Mouse (Mus musculus): ENCODE data around the gene B020031M17Rik. TPM values are rescaled to one million over a fixed set of nuclear protein-coding genes. Genes with fewer than 3 reads are reported as not detected.
"Not testable (repeated sequence)": the region's sequence is repeated elsewhere in the genome, so short reads cannot be mapped to it uniquely, and the experiment has no call there.

B020031M17Rik gene
- not detected for total RNA-seq (2021)
- long read RNA-seq, experiment 1, result 0 reads
- long read RNA-seq, experiment 2, result 0 reads

DNA sequence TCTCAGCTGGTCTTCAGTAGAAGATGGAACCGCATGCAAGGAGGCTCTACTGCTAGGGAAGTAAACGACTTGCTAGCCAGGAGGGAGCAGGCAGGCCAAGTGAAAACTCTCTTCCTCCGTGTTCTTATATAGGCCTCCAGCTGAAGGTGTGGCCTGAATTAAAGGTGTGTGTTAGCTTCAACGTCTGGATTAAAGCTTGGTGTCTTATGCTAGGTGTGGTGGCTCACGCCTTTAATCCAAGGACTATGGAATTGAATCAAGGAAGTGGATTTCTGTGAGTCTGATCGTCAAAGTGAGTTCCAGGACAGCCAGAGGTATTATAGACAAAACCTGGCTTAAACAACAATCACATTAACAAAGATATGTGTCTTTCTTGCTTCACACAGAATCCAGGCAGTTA, at the start of gene B020031M17Rik:
B020031M17Rik (minus strand) TSS at position 101 of the 400 bp plus-strand sequence.
- not testable (repeated sequence) for H3K4me3 ChIP-seq; DNase-seq (ENCODE audit: low spot score in 2 of 2); H3K27ac ChIP-seq

DNA sequence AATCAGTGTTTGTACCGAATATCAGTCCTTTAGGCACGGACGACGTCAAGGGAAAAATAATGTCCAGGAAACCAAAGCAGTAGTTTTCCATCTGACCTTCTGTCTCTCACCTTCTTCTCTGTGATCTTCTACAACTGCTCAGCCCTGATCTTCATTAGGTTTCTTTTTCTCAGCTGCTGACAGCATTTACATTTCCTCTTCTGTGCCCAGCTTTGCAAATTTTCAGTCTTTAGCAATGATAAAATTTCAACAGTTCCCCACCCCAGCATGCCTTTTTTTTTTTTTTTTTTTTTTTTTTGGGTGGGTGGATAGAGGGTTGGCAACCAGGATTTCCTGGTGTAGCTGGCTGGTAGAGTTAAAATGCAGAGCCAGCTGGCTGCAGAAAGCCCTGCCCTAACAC, 48.6 kb upstream of the B020031M17Rik start:
- DNase-seq (ENCODE audit: low spot score in 2 of 2), result not testable (repeated sequence)

DNA sequence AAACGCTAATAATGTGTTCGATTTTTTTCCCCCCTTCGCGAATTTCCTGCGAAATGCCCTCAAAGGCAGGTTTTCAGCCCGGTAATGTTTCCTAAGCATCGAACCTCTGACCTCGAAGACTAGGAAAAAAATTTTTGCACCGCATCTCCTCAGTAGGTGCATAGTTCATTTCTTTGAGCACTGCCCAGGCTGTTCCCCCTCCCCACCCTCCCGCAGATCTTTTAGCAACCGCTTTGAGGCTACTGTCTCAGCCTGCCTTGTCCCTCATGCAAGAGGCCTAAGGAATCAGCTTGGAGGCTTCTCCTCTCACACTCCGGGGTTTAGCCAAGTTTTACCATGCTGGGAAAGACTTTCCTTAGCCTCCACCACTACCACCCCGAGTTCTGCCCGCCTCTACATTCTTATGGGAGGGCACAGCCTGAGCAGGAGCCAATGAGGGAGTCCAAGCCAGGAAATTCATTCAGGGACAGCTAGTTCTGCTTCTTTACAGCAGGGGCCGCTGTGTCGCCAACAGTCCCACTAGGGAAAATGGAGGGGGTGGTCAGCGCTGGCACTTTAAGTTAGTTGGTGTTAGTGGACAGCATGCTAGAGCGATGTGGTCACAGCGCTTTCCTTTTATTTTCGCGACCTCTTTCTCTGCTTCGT, 48.0 kb upstream of the B020031M17Rik start:
- DNase-seq (ENCODE audit: low spot score in 2 of 2); H3K4me3 ChIP-seq; H3K27ac ChIP-seq: not testable (repeated sequence)

More for the DNA sequence above, 48.6 kb upstream of the B020031M17Rik start:
- H3K4me3 ChIP-seq, H3K27ac ChIP-seq: not testable (repeated sequence)

DNA sequence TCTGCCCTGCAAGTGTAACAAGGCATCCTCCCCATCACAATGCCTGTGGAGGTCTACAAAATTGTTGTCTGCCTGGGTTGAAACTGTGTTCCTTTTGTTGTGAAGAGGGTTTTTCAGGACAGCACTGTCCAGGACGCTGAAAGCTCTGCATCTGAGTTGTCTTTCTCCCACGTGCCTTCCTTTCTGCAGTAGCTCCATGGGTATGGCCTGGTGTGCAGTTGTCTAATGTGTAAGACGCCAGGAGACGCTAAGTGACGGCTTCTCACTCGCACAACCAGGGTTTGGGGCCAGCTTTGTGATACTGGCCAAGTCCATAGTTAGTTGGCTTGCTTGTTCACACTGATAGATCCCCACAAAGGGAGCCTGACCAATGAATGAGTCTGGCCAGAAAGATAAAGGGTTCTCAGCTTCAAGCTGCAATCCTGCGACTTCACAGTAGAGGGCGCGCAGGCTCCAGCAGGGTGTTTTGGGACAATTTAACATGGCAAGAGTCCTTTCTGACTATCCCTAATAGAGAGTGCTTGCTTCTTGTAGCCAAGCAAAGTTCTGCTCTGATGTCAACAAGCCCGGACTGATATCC, 41.4 kb upstream of the B020031M17Rik start:
- DNase-seq (ENCODE audit: low spot score in 2 of 2); H3K4me3 ChIP-seq; H3K27ac ChIP-seq: not testable (repeated sequence)

DNA sequence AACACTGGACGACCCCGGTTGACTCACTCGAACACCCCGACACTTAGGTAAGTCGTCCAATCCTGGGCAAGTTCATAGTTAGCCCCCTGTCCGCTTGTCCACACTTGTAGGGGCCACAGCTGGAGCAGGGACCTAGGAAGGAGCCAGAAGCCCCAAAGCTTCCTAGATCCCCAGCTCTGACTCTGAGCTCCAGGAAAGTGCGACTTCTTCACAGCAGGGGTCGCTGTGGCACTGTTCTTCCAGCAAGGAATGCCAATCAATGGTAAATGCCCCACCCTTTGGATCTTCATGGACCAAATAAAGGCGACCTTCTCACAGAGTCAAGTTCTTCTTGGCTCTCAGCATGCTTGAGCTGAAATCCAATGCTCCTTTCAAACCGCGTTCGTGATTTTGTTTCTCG, 40.7 kb upstream of the B020031M17Rik start:
- DNase-seq (ENCODE audit: low spot score in 2 of 2); H3K27ac ChIP-seq; H3K4me3 ChIP-seq: not testable (repeated sequence)

DNA sequence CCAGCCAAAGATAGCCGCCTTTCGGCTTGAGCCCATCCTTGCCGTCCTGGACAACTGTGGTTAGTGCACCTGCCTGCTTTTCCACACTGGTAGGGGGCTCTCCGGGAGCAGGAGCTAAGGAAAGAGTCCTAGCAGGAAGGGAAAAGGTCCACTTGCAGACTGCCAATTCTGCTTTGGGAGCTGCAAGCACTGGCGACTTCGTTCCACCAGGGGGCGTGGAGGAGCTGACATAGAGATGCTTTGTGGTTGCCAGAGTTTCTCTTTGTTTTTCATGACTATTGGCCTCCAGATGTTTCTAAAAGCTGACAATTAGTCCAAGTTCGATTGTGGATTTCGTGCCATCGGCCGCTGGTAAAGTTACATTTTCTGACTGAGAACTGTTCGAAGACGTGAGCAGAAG, 18.6 kb upstream of the B020031M17Rik start:
- not testable (repeated sequence) for H3K27ac ChIP-seq; DNase-seq (ENCODE audit: low spot score in 2 of 2); H3K4me3 ChIP-seq

DNA sequence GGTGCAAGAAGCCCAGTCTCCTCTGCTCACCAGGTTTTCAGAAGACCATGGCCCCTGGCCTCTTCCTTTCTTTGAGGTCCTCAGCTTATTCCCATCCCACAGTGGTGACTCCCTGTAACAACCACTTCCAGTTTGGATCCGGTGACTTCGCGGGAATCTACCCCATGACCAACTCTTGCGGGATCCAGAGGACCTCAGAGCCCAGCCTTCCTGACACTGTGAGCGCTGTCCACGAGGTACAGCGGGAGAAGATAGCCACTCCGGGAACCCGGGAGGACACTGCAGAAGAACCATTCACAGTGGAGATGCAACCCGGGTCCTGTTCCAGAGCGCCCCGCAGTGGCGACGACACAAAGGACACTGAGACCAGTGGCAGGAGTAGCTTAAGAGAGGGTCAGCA, 17.6 kb upstream of the B020031M17Rik start:
- not testable (repeated sequence) for DNase-seq (ENCODE audit: low spot score in 2 of 2); H3K4me3 ChIP-seq; H3K27ac ChIP-seq

DNA sequence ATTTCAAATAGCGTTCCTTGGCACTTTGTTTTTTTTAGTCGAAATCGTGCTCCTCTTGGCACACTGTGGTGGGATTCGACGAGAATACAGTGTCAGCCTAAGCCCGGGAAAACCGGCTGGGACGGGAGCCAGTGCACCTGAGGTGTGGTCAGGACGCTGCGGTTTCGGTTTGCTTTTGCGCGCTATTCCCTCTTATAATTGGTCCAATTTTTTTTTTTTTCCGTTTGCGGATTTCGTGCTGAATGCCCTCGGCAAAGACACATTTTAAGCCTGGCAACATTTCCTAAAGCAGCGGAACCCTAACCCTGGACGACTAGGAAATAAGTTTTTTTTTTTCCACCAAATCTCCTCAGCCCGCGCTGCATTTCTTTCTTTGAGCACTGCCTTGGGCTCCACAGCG, 15.4 kb upstream of the B020031M17Rik start:
- not testable (repeated sequence) for H3K4me3 ChIP-seq; DNase-seq (ENCODE audit: low spot score in 2 of 2); H3K27ac ChIP-seq

DNA sequence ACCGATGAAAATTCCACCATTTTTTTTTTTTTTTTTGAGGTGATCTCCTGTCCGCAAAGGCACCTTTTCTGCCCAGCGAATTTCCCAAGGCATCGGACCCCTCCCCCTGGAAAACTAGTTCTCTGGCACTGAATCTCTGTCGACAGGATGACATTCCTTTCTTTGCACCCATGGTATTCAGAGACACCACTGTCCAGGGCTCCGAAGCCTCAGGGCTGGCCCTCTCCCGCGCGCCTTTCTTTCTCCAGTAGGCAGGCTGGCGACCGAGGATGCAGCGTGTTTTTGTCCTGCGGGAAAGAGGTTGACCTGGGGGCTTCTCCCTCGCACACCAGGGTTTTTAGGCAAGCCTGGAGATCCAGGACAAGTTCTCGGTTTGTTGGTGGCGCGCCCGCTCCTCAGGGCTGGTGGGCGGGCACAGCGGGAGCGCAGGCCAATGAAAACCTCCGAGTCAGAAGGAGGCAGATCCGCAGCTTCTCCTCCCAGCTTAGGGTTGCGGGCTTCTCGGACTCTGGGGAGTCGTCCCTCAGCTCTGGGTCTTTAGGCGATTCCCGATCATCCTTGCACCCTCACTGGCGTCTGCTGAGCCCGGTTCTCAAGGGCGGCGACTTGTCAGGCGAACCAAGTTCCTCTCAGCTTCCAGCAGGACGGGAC, 14.8 kb upstream of the B020031M17Rik start:
- DNase-seq (ENCODE audit: low spot score in 2 of 2); H3K4me3 ChIP-seq; H3K27ac ChIP-seq: not testable (repeated sequence)

DNA sequence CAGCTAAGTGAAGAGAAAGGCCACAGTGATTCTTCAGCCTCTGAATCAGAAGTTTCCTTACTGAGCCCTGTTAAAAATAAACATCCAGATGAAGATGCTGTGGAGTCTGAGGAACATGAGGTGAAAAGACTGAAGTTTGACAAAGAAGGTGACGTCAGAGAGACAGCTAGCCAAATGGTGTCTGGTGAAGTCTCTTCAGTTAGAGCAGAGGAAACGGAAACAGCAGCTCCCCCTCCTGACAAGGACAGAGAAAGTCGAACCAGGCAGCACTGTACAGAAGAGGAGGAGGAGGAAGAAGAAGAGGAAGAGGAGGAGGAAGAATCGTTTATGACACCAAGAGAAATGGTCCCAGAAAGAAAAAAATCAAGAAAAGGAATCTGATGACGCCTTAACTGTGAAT, 12.2 kb upstream of the B020031M17Rik start:
- H3K4me3 ChIP-seq; H3K27ac ChIP-seq; DNase-seq (ENCODE audit: low spot score in 2 of 2): not testable (repeated sequence)

DNA sequence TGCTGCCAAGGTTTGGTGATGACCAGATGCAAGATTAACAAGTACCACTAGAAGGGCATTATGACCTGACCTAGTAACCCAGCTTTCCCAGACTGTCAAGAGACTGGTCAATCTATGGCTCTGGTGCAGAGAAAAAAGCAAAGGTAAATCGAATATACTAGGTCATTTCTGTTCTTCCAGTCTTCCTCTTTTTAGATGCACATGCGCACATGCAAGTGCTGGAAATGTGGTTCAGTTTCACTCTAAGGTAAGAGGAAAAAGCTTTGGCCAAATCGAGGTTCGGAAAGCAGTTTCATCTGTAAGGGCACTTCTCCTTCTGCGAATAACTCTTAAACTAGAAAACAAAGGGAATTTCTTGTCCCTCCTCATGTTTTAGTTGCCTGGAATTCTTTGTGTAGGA, 5.0 kb upstream of the B020031M17Rik start:
- H3K27ac ChIP-seq; H3K4me3 ChIP-seq; DNase-seq (ENCODE audit: low spot score in 2 of 2): not testable (repeated sequence)

DNA sequence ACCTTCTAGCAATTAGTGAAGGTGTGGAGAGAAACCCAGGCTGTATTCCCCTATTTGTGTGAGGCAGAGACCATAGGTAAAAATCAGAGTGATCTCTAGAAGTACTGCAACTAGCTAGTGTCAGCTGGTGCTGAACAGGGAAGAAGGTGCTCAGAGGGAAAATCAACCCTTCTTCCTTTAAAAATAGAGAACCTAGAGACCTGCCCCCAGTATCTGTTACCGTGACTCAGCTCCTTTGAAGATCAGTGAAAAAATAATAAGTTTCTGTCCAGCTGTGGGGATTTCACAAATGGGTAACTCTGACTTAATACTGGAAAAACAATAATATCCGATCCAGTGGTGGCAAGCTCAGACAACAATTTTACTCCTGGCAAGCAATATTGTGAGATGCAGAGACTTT, 4.5 kb upstream of the B020031M17Rik start:
- H3K27ac ChIP-seq; H3K4me3 ChIP-seq; DNase-seq (ENCODE audit: low spot score in 2 of 2): not testable (repeated sequence)

DNA sequence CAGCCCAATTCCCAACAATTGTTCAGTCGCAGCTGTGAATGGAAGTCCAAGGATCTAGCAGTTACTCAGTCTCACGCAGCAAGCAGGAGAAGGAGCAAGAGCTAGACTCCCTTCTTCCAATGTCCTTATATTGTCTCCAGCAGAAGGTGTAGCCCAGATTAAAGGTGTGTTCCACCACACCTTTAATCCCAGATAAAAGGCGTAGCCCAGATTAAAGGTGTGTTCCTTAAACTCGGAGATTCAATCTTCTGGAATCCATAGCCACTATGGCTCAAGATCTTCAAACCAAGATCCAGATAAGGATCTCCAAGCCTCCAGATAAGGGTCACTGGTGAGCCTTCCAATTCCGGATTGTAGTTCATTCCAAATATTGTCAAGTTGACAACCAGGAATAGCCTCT, 21.4 kb downstream of the B020031M17Rik start, which contains the start of gene Gm21761:
Gm21761 (minus strand) TSS at position 101 of the 400 bp plus-strand sequence.
- DNase-seq (ENCODE audit: low spot score in 2 of 2); H3K4me3 ChIP-seq; H3K27ac ChIP-seq: not testable (repeated sequence)

DNA sequence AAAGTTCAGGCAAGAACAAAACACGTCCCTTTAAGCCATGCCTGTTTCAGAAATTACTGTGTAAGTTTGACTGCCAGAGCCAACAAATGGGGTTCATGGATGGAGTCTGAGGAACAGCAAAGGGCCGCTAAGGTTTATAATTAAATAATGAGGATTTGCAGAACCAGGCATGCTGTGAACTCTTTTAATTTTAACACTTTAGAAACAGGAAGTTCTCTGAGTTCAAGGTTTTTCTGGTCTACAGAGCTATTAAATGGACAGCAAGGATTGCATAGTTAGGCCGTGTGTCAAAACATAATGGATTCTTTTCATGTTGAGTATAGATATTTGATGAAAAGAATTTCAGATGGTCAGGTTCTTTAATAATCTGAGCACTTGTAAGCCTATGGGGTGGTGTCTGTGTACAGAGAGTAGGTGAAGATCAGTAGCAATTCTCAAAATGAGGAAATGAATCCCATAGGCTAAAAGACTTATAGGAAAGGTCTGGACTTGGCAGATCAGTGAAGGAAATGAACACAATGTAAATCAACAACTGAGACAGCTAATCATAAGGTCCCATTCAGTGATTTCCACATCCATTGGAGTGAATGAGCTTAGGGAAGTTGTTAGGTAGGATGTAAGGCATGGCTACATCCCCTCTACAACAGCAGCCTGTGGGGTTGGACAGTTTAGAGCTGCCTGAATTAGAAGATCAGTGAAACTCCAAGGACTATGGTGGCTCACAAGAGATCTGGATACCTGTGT, 25.8 kb downstream of the B020031M17Rik start:
- not testable (repeated sequence) for H3K4me3 ChIP-seq; DNase-seq (ENCODE audit: low spot score in 2 of 2); H3K27ac ChIP-seq

DNA sequence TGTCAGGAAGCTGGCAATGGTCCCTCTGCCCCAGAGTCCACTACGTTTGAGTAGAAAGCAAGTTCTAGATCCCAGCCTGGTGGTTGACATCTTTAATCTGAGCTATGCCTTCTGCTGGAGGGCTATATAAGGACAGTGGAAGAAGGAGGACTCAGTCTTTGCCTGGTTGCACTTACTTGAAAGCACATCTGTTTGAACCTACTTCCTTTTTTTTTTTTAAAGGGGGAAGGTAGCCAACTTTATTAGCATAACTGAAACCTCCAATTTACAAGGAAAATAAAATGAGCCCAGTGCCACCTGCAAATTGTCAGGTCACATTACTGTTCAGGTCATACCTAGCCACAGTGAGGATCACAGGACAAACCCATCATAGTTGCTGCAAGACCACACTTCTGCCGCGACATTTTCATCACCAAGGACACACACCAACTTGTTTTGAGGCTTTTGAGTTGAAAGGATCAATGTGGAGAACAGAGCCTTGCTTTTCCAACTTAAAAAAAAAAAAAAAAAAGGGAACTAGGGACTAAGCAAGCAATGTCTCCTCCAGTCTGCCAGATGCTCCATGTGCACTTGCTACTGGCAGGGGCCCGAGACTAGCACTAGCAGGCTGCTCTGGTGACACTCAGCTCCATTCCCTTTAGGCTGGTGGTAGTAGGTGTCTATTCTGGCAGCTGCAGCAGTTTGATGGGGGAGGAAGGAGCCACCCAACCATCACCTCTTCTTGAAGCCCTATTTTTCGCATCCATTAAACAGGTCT, 33.5 kb downstream of the B020031M17Rik start:
- DNase-seq (ENCODE audit: low spot score in 2 of 2); H3K4me3 ChIP-seq; H3K27ac ChIP-seq: not testable (repeated sequence)

DNA sequence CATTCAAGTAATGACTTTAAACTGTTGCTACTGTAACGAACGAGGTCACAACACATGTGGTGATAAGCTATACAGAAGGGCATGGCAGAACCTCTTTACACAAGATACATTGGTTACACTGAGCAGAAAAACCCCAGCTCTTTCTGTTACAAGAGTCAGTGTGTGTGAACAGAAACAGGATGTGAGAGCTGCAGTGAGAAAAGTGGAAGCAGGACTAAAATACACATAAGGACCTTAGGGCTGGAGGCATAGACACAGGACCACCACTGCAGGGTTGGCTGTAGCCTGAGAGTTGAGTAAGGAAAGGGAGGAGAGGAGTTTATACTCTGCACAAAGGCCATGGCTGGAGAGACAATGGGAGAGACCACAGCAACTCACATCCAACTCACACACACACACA, 34.2 kb downstream of the B020031M17Rik start:
- DNase-seq (ENCODE audit: low spot score in 2 of 2); H3K4me3 ChIP-seq; H3K27ac ChIP-seq: not testable (repeated sequence)

Measured in layer of hippocampus, adult 2 months (tissue).